Mouse (Mus musculus): ENCODE measurements around the gene Lmtk2. TPM values are rescaled to one million over a fixed set of nuclear protein-coding genes. Genes with fewer than 3 reads are reported as not detected.

Gene Lmtk2
- total and polyA plus RNA-seq, 2 experiments from 2014 or later = 2.5 to 19.5 TPM

DNA sequence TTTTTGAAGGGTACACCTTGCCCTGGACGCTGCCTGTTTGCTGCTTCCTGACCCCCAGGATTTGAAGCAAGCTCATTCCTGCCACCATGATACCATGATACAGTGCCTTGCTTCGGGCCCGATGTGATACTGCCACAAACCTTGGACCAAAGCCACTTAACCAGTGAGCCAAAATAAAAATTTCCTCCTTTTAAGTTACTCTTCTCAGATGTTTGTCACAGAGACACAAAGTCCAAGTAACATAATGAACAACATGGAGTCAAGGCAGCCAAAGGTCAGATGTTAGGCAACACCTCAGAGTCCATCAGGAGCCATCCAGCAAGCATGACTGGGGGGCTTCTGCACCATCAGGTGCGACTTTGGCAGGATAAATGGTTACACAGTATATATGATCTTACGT, 132.3 kb downstream of the Lmtk2 start:
- Histone ChIP-seq H3K27ac (ENCODE audit: low read depth) (no peak overlapping the region), H3K9ac (replicated peaks; ENCODE audit: low read depth, low read length) (no peak overlapping the region), H3K4me1 (ENCODE audit: control insufficient read depth, insufficient read depth) (no peaks in the 10 kb centered on the region), H3K4me2 (ENCODE audit: low read depth, low read length) (no peak overlapping the region), H3K36me3 (replicated peaks; ENCODE audit: control insufficient read depth, insufficient read depth, low read length) (no peaks in the 10 kb centered on the region), H3K9me3 (replicated peaks; ENCODE audit: control insufficient read depth, low read length) (peaks cover 9% of the 10 kb centered on the region; the same call in 1 of the 2 replicates), H3K27me3 (ENCODE audit: control insufficient read depth, insufficient read depth, low read length) (no peaks in the 10 kb centered on the region), H3K4me3 (ENCODE audit: low read depth, low read length) (no peak overlapping the region)
- ATAC-seq (ENCODE audit: insufficient read depth, low read depth) (no peak), DNase-seq (ENCODE audit: low spot score) (no peak)
- TF ChIP-seq EP300 (IDR thresholded peaks at IDR 0.05; ENCODE audit: low read depth) = no peak
- no peak for TF ChIP-seq CTCF (IDR thresholded peaks at IDR 0.05; ENCODE audit: low read depth)
- 81% methylated on average over 5 of the region's 5 CpGs for WGBS

DNA sequence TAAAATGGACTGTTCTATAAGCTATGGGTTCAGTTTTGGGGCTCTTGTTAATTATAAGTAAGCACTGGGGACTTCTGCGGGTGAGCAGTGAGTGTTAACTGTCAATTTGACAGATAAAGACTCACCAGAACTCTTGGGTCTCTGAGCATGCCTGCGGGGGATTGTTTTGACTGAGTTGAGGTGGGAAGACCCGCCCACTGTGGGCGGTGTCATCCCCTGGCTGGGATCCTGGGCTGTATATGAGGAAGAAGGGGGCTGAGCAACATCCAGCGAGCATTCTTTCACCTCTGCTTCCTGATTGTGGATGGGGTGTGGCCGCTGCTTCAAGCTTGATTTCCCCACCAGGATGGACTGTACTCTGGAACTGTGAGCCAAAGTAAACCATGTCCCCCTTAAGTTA, 134.0 kb downstream of the Lmtk2 start:
- 63% methylated on average over 6 of the region's 6 CpGs for WGBS
- ATAC-seq (ENCODE audit: insufficient read depth, low read depth) = no peak

DNA sequence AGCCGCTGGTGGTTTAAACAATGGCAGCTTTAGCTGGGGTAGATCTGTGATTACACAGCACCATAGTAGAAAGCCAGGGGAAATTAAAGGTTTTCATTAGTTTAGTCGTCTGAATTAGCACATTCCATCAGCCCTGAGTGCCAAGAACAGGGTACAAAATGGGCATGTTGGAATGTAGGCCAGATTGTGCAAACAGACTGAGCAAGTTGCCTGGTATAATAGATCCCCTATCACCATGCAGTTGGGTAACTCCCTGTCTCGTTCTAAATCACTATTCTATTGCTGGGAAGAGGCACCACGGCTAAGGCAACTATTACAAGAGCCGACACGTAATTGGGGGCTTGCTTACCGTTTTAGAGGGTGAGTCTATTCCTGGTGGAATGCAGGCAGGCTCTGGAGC, 134.5 kb downstream of the Lmtk2 start:
- H3K9ac ChIP-seq (replicated peaks; ENCODE audit: low read depth, low read length) = no peak overlapping the region
- H3K9me3 ChIP-seq (replicated peaks; ENCODE audit: control insufficient read depth, low read length) = peaks cover 9% of the 10 kb centered on the region; the same call in 1 of the 2 replicates
- no peak overlapping the region for H3K27ac ChIP-seq (ENCODE audit: low read depth)
- no peaks in the 10 kb centered on the region for H3K27me3 ChIP-seq (ENCODE audit: control insufficient read depth, insufficient read depth, low read length)
- no peaks in the 10 kb centered on the region for H3K36me3 ChIP-seq (replicated peaks; ENCODE audit: control insufficient read depth, insufficient read depth, low read length)
- DNase-seq (ENCODE audit: low spot score) = no peak
- H3K4me3 ChIP-seq (ENCODE audit: low read depth, low read length) = no peak overlapping the region
- TF ChIP-seq CTCF (IDR thresholded peaks at IDR 0.05; ENCODE audit: low read depth) (no peak), EP300 (IDR thresholded peaks at IDR 0.05; ENCODE audit: low read depth) (no peak)
- 79% methylated on average over 7 of the region's 7 CpGs for WGBS
- no peak for ATAC-seq (ENCODE audit: insufficient read depth, low read depth)
- no peaks in the 10 kb centered on the region for H3K4me1 ChIP-seq (ENCODE audit: control insufficient read depth, insufficient read depth)
- no peak overlapping the region for H3K4me2 ChIP-seq (ENCODE audit: low read depth, low read length)

More for the DNA sequence above, 134.0 kb downstream of the Lmtk2 start:
- Histone ChIP-seq H3K36me3 (replicated peaks; ENCODE audit: control insufficient read depth, insufficient read depth, low read length) (no peaks in the 10 kb centered on the region), H3K27ac (ENCODE audit: low read depth) (no peak overlapping the region), H3K9me3 (replicated peaks; ENCODE audit: control insufficient read depth, low read length) (peaks cover 9% of the 10 kb centered on the region; the same call in 1 of the 2 replicates), H3K4me3 (ENCODE audit: low read depth, low read length) (no peak overlapping the region), H3K4me1 (ENCODE audit: control insufficient read depth, insufficient read depth) (no peaks in the 10 kb centered on the region), H3K4me2 (ENCODE audit: low read depth, low read length) (no peak overlapping the region), H3K27me3 (ENCODE audit: control insufficient read depth, insufficient read depth, low read length) (no peaks in the 10 kb centered on the region), H3K9ac (replicated peaks; ENCODE audit: low read depth, low read length) (no peak overlapping the region)
- DNase-seq (ENCODE audit: low spot score) = no peak
- TF ChIP-seq CTCF (IDR thresholded peaks at IDR 0.05; ENCODE audit: low read depth) = no peak
- no peak for TF ChIP-seq EP300 (IDR thresholded peaks at IDR 0.05; ENCODE audit: low read depth)

Other genes starting within 250 kb of the Lmtk2 start
- not detected in 2 replicates for gene Ankrd61, start 202.8 kb upstream of the Lmtk2 start, total RNA-seq (2014; rRNA removed; ENCODE audit: low replicate concordance)
- 0.07 TPM in 1 of 2 replicates, not detected in the other for gene Ankrd61, start 202.8 kb upstream of the Lmtk2 start, polyA plus RNA-seq (2015; fragmentation: Nextera tagmentation; extraction: Ambion mirVana)
- gene Aimp2, start 190.6 kb upstream of the Lmtk2 start, total RNA-seq (2014; rRNA removed; ENCODE audit: low replicate concordance) = 55.8 and 99.0 TPM in 2 replicates
- 64.9 and 67.2 TPM in 2 replicates for gene Aimp2, start 190.6 kb upstream of the Lmtk2 start, polyA plus RNA-seq (2015; fragmentation: Nextera tagmentation; extraction: Ambion mirVana)
- gene Pms2, start 190.5 kb upstream of the Lmtk2 start, total RNA-seq (2014; rRNA removed; ENCODE audit: low replicate concordance) = 6.8 and 10.5 TPM in 2 replicates
- gene Pms2, start 190.5 kb upstream of the Lmtk2 start, polyA plus RNA-seq (2015; fragmentation: Nextera tagmentation; extraction: Ambion mirVana) = 7.5 and 8.0 TPM in 2 replicates
- 5.8 TPM in 1 of 2 replicates, not detected in the other for gene Gm42421, start 172.3 kb upstream of the Lmtk2 start, total RNA-seq (2014; rRNA removed; ENCODE audit: low replicate concordance)
- 0.29 and 0.54 TPM in 2 replicates for gene Gm42421, start 172.3 kb upstream of the Lmtk2 start, polyA plus RNA-seq (2015; fragmentation: Nextera tagmentation; extraction: Ambion mirVana)
- gene Rsph10b, start 167.4 kb upstream of the Lmtk2 start, total RNA-seq (2014; rRNA removed; ENCODE audit: low replicate concordance) = 0.35 and 1.2 TPM in 2 replicates
- gene Rsph10b, start 167.4 kb upstream of the Lmtk2 start, polyA plus RNA-seq (2015; fragmentation: Nextera tagmentation; extraction: Ambion mirVana) = 0.72 and 1.6 TPM in 2 replicates
- gene Ccz1, start 85.6 kb upstream of the Lmtk2 start, total RNA-seq (2014; rRNA removed; ENCODE audit: low replicate concordance) = 33.7 and 34.0 TPM in 2 replicates
- 43.3 and 44.2 TPM in 2 replicates for gene Ccz1, start 85.6 kb upstream of the Lmtk2 start, polyA plus RNA-seq (2015; fragmentation: Nextera tagmentation; extraction: Ambion mirVana)
- not detected in 2 replicates for gene Ocm, start 73.8 kb upstream of the Lmtk2 start, total RNA-seq (2014; rRNA removed; ENCODE audit: low replicate concordance)
- gene Ocm, start 73.8 kb upstream of the Lmtk2 start, polyA plus RNA-seq (2015; fragmentation: Nextera tagmentation; extraction: Ambion mirVana) = not detected in 2 replicates
- 0.31 and 0.54 TPM in 2 replicates for gene Bhlha15, start 89.8 kb downstream of the Lmtk2 start, total RNA-seq (2014; rRNA removed; ENCODE audit: low replicate concordance)
- gene Bhlha15, start 89.8 kb downstream of the Lmtk2 start, polyA plus RNA-seq (2015; fragmentation: Nextera tagmentation; extraction: Ambion mirVana) = 0.04 and 0.08 TPM in 2 replicates
- gene Tecpr1, start 123.2 kb downstream of the Lmtk2 start, total RNA-seq (2014; rRNA removed; ENCODE audit: low replicate concordance) = 19.2 and 28.3 TPM in 2 replicates
- gene Tecpr1, start 123.2 kb downstream of the Lmtk2 start, polyA plus RNA-seq (2015; fragmentation: Nextera tagmentation; extraction: Ambion mirVana) = 11.7 and 13.5 TPM in 2 replicates
- gene Bri3, start 144.0 kb downstream of the Lmtk2 start, total RNA-seq (2014; rRNA removed; ENCODE audit: low replicate concordance) = 51.3 and 71.0 TPM in 2 replicates
- 278 and 304 TPM in 2 replicates for gene Bri3, start 144.0 kb downstream of the Lmtk2 start, polyA plus RNA-seq (2015; fragmentation: Nextera tagmentation; extraction: Ambion mirVana)